Mouse (Mus musculus): ENCODE results near the gene Slc23a2. TPM values are rescaled to one million over a fixed set of nuclear protein-coding genes. Genes with fewer than 3 reads are reported as not detected.

Gene Slc23a2
- polyA plus RNA-seq, 1 experiment from 2014 or later: 3.7 TPM

DNA sequence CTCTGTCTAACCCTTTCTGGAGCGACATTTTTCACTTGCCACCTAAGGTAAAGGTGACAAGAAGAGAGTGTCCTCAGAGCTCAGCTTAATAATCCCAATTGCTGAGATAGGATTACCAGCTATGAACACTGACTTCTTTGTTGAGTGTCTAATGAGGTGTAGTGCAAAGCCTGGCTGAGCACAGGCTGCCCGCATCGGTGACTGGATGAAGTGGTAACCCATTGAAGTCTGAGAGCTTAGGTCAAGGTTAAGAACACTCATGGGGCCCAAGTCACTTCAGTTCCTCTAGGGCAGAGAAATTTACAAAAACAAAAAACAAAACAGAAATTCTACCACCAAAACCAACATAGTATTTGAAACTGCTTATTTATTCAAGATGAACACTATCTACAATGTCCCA is 71.9 kb downstream of the Slc23a2 start:
- Histone ChIP-seq H3K4me3 (replicated peaks) (no peak overlapping the region), H3K9ac (no peak overlapping the region), H3K9me3 (replicated peaks) (no peaks in the 10 kb centered on the region), H3K27me3 (no peaks in the 10 kb centered on the region), H3K27ac (replicated peaks) (no peak overlapping the region), H3K36me3 (replicated peaks) (peaks cover 7% of the 10 kb centered on the region; the same call in 1 of the 2 replicates), H3K4me1 (replicated peaks) (no peaks in the 10 kb centered on the region), H3K4me2 (no peak overlapping the region)
- WGBS (ENCODE audit: insufficient replicate concordance): 78% methylated on average over 3 of the region's 3 CpGs
- ATAC-seq (ENCODE audit: insufficient read depth): no peak

DNA sequence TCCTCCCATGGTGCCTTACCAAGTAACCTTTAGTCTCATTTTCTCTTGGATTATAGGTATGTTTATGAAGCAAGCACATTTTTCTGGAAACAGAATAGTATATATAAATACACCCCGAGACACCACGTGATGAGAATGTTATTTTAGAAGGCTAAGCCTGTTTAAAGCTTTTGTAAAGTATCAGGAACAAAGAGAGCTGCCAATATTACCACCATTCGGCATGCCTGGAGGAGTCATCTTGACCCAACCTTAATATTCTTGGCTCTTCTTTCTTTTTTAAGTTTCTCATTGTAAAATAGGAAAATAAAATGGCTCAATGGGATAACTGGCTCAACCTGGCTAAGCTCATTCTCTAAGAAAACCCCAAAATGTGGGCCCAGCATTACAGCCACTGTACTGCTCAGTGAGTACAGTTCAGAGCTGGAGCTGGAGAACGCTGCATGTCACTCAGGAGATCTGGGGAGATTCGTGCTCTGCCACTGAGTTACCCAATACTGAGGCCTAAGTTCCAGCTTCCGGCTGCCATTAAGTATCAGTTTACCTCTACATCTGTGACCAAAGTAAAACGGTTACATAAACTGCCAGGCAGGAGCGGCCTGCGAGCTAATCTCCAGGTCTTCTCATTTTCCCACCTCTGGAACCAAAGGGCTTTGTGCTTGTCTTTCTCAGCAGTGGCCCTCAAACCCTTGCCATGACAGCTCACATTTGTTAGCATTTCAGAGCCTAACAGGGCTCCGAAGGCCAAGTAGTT is 74.7 kb downstream of the Slc23a2 start:
- no peaks in the 10 kb centered on the region for H3K9me3 ChIP-seq (replicated peaks)
- 69% methylated on average over 10 of the region's 10 CpGs for WGBS (ENCODE audit: insufficient replicate concordance)
- no peak overlapping the region for H3K9ac ChIP-seq
- no peak overlapping the region for H3K4me3 ChIP-seq (replicated peaks)
- H3K36me3 ChIP-seq (replicated peaks): peaks cover 11% of the 10 kb centered on the region
- no peak overlapping the region for H3K4me2 ChIP-seq
- H3K27me3 ChIP-seq: no peaks in the 10 kb centered on the region
- no peak overlapping the region for H3K27ac ChIP-seq (replicated peaks)
- H3K4me1 ChIP-seq (replicated peaks): no peaks in the 10 kb centered on the region
- ATAC-seq (ENCODE audit: insufficient read depth): no peak

DNA sequence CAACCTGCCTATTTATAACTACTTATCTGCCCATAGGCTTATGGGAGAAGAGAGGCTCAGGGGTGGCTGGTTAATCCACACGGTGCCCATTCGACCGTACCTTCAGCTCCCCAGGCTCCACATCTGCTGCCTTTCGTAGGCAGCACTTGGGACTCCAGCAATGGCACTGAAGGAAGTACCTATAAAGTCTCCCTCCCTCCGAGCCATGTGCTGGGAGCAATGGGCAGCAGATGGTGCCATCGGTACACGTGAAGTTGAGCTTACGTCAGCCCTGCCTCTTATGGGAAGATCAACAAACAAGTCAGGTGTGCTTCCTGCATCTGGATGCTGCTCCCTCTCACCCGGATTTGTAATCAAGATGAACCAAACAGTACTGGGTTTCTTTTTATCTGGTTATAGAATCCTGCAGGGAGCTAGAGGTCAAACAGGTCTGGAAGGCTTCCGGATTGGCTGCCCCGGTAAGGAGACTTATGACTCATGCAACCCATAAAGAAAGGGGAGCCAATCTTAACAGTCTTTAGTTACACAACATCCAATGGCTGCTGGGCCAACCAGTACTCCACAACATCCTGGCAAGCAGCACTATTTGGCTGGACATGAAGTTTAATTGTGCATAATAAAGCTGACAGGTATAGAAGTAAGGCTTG is 80.6 kb downstream of the Slc23a2 start:
- WGBS (ENCODE audit: insufficient replicate concordance): 69% methylated on average over 11 of the region's 11 CpGs
- H3K4me2 ChIP-seq: no peak overlapping the region
- no peak for ATAC-seq (ENCODE audit: insufficient read depth)
- H3K27me3 ChIP-seq: no peaks in the 10 kb centered on the region
- H3K9ac ChIP-seq: no peak overlapping the region
- H3K4me3 ChIP-seq (replicated peaks): no peak overlapping the region
- no peak overlapping the region for H3K27ac ChIP-seq (replicated peaks)
- no peaks in the 10 kb centered on the region for H3K9me3 ChIP-seq (replicated peaks)
- no peaks in the 10 kb centered on the region for H3K4me1 ChIP-seq (replicated peaks)
- peaks cover 7% of the 10 kb centered on the region; the same call in 1 of the 2 replicates for H3K36me3 ChIP-seq (replicated peaks)

DNA sequence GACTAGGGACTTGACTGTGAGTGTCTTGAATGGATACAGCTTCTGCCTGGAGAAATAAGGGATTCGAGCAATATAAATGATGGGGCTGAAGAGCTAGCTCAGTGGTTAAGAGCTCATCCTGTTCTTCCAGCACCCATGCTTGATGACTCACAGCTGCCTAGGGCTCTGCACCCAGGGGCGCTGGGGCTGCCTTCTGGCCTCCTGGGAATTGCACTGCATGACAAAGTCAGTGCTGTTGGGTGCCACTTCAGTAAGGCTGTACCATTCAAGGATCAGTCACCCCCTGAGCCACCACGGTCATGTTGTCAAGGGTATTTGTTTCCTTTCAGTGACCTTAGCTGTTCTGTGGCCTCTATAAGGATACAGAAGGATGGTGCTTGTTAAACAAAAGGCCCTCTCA is 81.1 kb downstream of the Slc23a2 start:
- peaks cover 10% of the 10 kb centered on the region; the same call in 1 of the 2 replicates for H3K36me3 ChIP-seq (replicated peaks)
- no peaks in the 10 kb centered on the region for H3K9me3 ChIP-seq (replicated peaks)
- H3K4me2 ChIP-seq: no peak overlapping the region
- no peak overlapping the region for H3K27ac ChIP-seq (replicated peaks)
- WGBS (ENCODE audit: insufficient replicate concordance): 65% methylated on average over 3 of the region's 3 CpGs
- no peak overlapping the region for H3K4me3 ChIP-seq (replicated peaks)
- H3K27me3 ChIP-seq: no peaks in the 10 kb centered on the region
- H3K9ac ChIP-seq: no peak overlapping the region
- no peaks in the 10 kb centered on the region for H3K4me1 ChIP-seq (replicated peaks)
- ATAC-seq (ENCODE audit: insufficient read depth): no peak

DNA sequence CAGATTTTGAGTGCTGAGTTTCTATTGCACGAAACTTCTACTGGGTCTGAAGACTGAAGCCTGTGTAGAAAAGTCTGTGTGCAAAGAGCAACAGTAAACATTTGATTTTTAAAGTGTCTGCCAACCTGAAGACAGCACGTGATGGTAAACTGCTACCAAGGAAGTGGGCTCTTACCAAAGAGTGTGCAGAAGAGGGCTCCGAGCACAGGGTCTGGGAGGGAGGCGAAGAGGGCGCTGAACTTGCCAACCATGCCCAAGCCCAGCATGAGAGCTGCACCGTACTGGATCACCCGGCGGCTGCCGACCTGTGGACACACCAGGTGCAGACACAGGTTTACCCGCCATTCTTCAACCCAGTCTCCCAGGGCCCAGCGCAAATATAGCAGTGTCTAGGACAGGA is 83.0 kb downstream of the Slc23a2 start:
- no peaks in the 10 kb centered on the region for H3K27me3 ChIP-seq
- no peak overlapping the region for H3K4me2 ChIP-seq
- ATAC-seq (ENCODE audit: insufficient read depth): no peak
- H3K27ac ChIP-seq (replicated peaks): no peak overlapping the region
- peaks cover 20% of the 10 kb centered on the region; the same call in 1 of the 2 replicates for H3K36me3 ChIP-seq (replicated peaks)
- H3K9ac ChIP-seq: no peak overlapping the region
- H3K4me1 ChIP-seq (replicated peaks): no peaks in the 10 kb centered on the region
- no peak overlapping the region for H3K4me3 ChIP-seq (replicated peaks)
- H3K9me3 ChIP-seq (replicated peaks): no peaks in the 10 kb centered on the region
- WGBS (ENCODE audit: insufficient replicate concordance): 79% methylated on average over 11 of the region's 11 CpGs

DNA sequence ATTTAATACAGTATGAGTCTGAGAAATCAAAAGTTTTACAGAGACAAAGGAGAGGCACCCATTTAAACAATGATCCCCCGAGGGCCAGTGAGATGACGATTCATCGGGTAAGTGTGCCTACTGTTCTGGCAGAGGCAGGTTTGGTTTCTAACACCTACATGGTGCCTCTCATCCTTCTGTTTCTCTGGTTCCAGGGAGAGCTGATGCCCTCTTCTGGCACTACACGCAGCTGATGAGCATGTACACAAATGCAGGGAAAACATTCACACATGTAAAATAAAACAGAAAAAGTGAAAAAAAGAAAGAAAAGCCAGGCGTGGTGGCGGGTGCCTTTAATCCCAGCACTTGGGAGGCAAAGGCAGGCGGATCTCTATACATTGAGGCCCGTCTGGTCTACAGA is 85.0 kb downstream of the Slc23a2 start:
- ATAC-seq (ENCODE audit: insufficient read depth): no peak
- no peak overlapping the region for H3K9ac ChIP-seq
- no peaks in the 10 kb centered on the region for H3K9me3 ChIP-seq (replicated peaks)
- no peaks in the 10 kb centered on the region for H3K4me1 ChIP-seq (replicated peaks)
- no peaks in the 10 kb centered on the region for H3K27me3 ChIP-seq
- no peak overlapping the region for H3K4me3 ChIP-seq (replicated peaks)
- H3K27ac ChIP-seq (replicated peaks): no peak overlapping the region
- 67% methylated on average over 8 of the region's 8 CpGs for WGBS (ENCODE audit: insufficient replicate concordance)
- H3K4me2 ChIP-seq: no peak overlapping the region
- H3K36me3 ChIP-seq (replicated peaks): peaks cover 20% of the 10 kb centered on the region

DNA sequence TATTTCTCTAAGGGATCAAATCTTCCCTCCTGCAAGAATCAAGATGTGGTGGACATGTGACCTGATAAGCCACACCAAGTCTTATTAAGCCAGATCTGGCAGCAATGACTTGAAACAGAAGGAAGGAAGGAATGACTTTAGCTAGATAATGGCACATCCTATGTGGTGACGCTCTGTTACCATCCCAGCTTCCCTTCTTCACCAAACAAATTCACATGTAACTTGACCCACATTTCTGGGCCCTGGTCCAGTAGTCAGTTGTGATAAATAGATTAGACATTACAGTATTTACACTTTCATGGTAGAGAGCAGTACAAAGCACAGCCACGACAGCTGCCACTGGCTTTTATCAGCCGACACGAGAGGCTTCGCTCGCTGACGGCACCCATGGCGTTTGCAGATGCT is 89.6 kb downstream of the Slc23a2 start:
- 64% methylated on average over 8 of the region's 8 CpGs for WGBS (ENCODE audit: insufficient replicate concordance)
- Histone ChIP-seq H3K36me3 (replicated peaks) (peaks cover 20% of the 10 kb centered on the region), H3K9ac (no peak overlapping the region), H3K9me3 (replicated peaks) (no peaks in the 10 kb centered on the region), H3K4me1 (replicated peaks) (peaks cover 7% of the 10 kb centered on the region; the same call in 1 of the 2 replicates), H3K27me3 (no peaks in the 10 kb centered on the region), H3K27ac (replicated peaks) (no peak overlapping the region), H3K4me3 (replicated peaks) (no peak overlapping the region), H3K4me2 (no peak overlapping the region)
- ATAC-seq (ENCODE audit: insufficient read depth): no peak

DNA sequence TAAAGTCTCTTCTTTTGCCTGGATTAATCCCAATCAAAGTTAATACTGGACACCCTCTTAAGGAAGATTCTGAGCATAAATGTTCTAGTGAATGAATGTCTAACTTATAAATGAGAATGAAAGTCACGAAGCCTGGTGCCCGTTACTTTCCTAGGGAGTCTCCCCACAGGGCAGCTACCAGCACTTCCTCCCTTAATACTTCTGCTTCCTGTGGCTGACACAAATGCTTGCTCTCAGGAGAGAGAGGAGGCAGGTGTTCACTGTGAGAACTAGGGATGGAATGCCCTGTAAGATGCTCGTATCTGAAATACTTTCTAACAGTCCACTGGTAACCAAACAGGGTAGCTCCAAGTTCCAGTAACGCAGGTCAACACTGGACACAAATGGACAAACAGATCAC is 91.1 kb downstream of the Slc23a2 start:
- WGBS (ENCODE audit: insufficient replicate concordance): 49% methylated on average over 4 of the region's 4 CpGs
- no peak overlapping the region for H3K4me3 ChIP-seq (replicated peaks)
- ATAC-seq (ENCODE audit: insufficient read depth): no peak
- peaks cover 17% of the 10 kb centered on the region for H3K36me3 ChIP-seq (replicated peaks)
- no peaks in the 10 kb centered on the region for H3K27me3 ChIP-seq
- no peak overlapping the region for H3K9ac ChIP-seq
- H3K9me3 ChIP-seq (replicated peaks): no peaks in the 10 kb centered on the region
- no peak overlapping the region for H3K4me2 ChIP-seq
- H3K27ac ChIP-seq (replicated peaks): no peak overlapping the region
- peaks cover 12% of the 10 kb centered on the region; the same call in 1 of the 2 replicates for H3K4me1 ChIP-seq (replicated peaks)

DNA sequence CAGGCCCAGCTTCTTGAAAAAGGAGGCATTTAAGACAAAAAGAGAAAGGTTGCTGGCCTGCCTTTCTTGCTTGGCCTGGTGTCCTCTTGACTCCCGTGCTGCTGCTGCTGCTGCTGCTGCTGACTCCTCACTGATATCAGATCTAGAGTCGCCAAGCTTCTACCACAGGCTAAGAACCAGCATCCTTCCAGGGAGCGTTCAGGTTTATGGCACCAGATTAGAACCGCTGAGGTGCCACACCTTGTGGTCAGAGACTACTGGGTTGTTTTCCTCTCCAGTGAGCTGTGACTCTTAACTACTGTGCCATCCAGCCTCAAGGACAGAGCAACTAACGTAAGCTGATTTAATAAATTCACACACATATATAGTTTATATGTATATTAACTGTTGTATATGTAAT is 93.1 kb downstream of the Slc23a2 start:
- peaks cover 18% of the 10 kb centered on the region; the same call in 1 of the 2 replicates for H3K4me1 ChIP-seq (replicated peaks)
- no peak overlapping the region for H3K4me2 ChIP-seq
- H3K9ac ChIP-seq: no peak overlapping the region
- ATAC-seq (ENCODE audit: insufficient read depth): no peak; the same call in 1 of the 2 replicates
- no peak overlapping the region for H3K27ac ChIP-seq (replicated peaks)
- peaks cover 5% of the 10 kb centered on the region for H3K36me3 ChIP-seq (replicated peaks)
- no peaks in the 10 kb centered on the region for H3K27me3 ChIP-seq
- WGBS (ENCODE audit: insufficient replicate concordance): 27% methylated on average over 5 of the region's 5 CpGs
- no peak overlapping the region for H3K4me3 ChIP-seq (replicated peaks)
- H3K9me3 ChIP-seq (replicated peaks): no peaks in the 10 kb centered on the region

DNA sequence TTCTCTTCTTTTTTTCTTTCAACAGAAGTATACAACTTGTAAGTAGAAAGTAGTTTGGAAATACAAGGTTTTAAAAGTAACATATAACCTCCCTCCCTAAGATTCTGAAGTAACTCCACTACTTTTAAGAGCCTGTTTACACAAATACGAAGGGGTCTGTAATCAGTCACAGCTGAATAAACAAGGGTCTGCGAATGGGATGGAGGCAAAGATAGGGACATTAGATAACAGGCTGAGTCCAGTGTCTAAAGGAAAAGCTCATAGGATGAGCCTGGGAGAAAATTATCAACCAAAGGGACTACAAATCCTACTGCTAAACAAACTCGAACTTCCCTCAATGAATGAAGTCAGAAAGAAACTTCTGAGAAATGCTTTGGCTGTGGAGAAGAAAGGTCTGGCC is 95.0 kb downstream of the Slc23a2 start:
- WGBS (ENCODE audit: insufficient replicate concordance): 33% methylated on average over 3 of the region's 3 CpGs
- Histone ChIP-seq H3K4me3 (replicated peaks) (no peak overlapping the region), H3K9me3 (replicated peaks) (no peaks in the 10 kb centered on the region)

DNA sequence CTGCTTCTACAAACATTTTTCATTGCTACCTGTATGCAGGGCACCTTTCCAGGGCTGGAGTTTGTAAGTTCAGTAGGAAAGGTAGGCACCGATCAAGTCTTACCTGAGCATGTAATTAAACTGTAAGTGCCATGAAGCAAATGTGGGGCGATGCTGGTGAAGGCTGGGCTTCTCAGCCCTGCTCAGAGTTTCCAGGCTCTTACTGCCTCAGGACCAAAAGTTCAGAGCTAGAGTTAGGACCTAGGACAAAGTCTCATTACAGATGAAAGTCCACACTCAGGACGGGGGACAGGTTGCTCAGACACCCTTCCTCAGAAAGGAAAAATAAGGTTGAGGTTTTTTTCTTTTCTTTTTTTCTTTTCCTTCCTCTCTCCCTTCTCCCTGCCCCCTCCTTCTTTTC is 95.4 kb downstream of the Slc23a2 start:
- Histone ChIP-seq H3K4me1 (replicated peaks) (peaks cover 18% of the 10 kb centered on the region; the same call in 1 of the 2 replicates), H3K27ac (replicated peaks) (no peak overlapping the region), H3K9me3 (replicated peaks) (no peaks in the 10 kb centered on the region), H3K4me2 (no peak overlapping the region), H3K27me3 (no peaks in the 10 kb centered on the region), H3K9ac (no peak overlapping the region), H3K36me3 (replicated peaks) (no peaks in the 10 kb centered on the region), H3K4me3 (replicated peaks) (no peak overlapping the region)
- 65% methylated on average over 3 of the region's 3 CpGs for WGBS (ENCODE audit: insufficient replicate concordance)
- ATAC-seq (ENCODE audit: insufficient read depth): no peak

More for the DNA sequence above, 95.0 kb downstream of the Slc23a2 start:
- H3K27me3 ChIP-seq: no peaks in the 10 kb centered on the region
- H3K4me2 ChIP-seq: no peak overlapping the region
- peaks cover 18% of the 10 kb centered on the region; the same call in 1 of the 2 replicates for H3K4me1 ChIP-seq (replicated peaks)
- H3K36me3 ChIP-seq (replicated peaks): no peaks in the 10 kb centered on the region
- no peak for ATAC-seq (ENCODE audit: insufficient read depth)
- H3K9ac ChIP-seq: no peak overlapping the region
- H3K27ac ChIP-seq (replicated peaks): no peak overlapping the region
